8 mouse cellular contexts compared by ENCODE assay signal in the genomic region with DNA sequence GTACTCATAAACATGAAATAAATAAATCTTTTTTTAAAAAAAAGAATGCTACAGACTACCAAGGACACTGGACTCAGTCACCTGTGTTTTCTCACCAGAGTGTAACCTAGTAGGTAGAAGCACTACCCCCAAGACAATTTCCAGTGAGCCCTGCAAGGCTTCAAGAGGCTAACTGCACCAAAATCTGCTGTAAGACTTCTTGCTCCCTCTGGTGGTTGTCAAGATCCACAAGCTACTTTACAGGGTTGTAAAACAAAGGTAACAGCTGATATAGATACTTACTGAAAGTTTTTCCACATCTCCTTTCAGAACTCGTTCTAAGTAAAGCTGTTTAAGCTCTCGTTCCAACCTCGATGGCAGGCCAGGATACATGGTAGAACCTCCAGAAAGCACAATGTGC. TPM values are rescaled to one million over a fixed set of nuclear protein-coding genes. Genes with fewer than 3 reads are reported as not detected.
DNase-seq lines count a peak whose midpoint lies in the region; ATAC-seq and TF ChIP-seq lines count a peak whose summit lies in the region.

No protein-coding gene starts in this region.

- in situ Hi-C loops in Patski (cut with MboI; ENCODE audit: low pct_unique_long_range_greater_than_20kb), result loop anchor here (5.0 kb wide), 2 partner anchors 150 to 240 kb away; a partner anchor contains a TSS

- H3K9ac ChIP-seq in hindbrain, embryonic 15.5 days, result no peak overlapping the region
- no peak overlapping the region for H3K9ac ChIP-seq in hindbrain, embryonic 12.5 days

- no peaks in the 10 kb centered on the region for H3K27me3 ChIP-seq in hindbrain, embryonic 15.5 days
- H3K27me3 ChIP-seq in hindbrain, embryonic 12.5 days, result no peaks in the 10 kb centered on the region
- H3K27me3 ChIP-seq in Patski, result no peaks in the 10 kb centered on the region
- H3K27me3 ChIP-seq in splenic B cell, adult 2 months (ENCODE audit: control insufficient read depth, insufficient read depth, low read length, poor library complexity, severe bottlenecking), result no peaks in the 10 kb centered on the region

- CTCF ChIA-PET in Patski (lab: Charles Lee), result interaction anchor here (0.7 to 3.6 kb wide), 14 partner anchors 13 to 248 kb away, joined by 3 to 31 read pairs (median 4); no protein-coding TSS in a partner anchor

- peak; percentile 73 for TF ChIP-seq CTCF in Patski (IDR thresholded peaks at IDR 0.05)

- POLR2A ChIA-PET in Patski (lab: Charles Lee), result interaction anchor here (1.3 kb wide), 1 partner anchor 10 kb away, joined by 3 read pairs; no protein-coding TSS in a partner anchor

- no peak overlapping the region for H3K27ac ChIP-seq in hindbrain, embryonic 15.5 days (replicated peaks)
- H3K27ac ChIP-seq in hindbrain, embryonic 12.5 days, result no peak overlapping the region

- H3K4me1 ChIP-seq in hindbrain, embryonic 15.5 days (replicated peaks), result no peaks in the 10 kb centered on the region
- H3K4me1 ChIP-seq in hindbrain, embryonic 12.5 days, result no peaks in the 10 kb centered on the region

- H3K4me3 ChIP-seq in hindbrain, embryonic 15.5 days, result no peak overlapping the region
- H3K4me3 ChIP-seq in hindbrain, embryonic 12.5 days, result no peak overlapping the region

- DNase-seq in A20 (ENCODE audit: low read depth, low spot score) (peak; percentile 49), Patski (ENCODE audit: low read depth, low spot score) (no peak)
- peak; percentile 39 for DNase-seq in embryo, embryonic 9.5 days (ENCODE audit: extremely low spot score)
- DNase-seq in kidney, postnatal 36 days, result peak; percentile 36 to 53
- DNase-seq in splenic B cell, adult 2 months (ENCODE audit: low read depth, low spot score), result peak; percentile 63
- no peak for DNase-seq in testis, postnatal 14 days (ENCODE audit: low spot score)

- no peaks in the 10 kb centered on the region for H3K9me3 ChIP-seq in hindbrain, embryonic 15.5 days
- no peaks in the 10 kb centered on the region for H3K9me3 ChIP-seq in hindbrain, embryonic 12.5 days (replicated peaks)

- H3K4me2 ChIP-seq in hindbrain, embryonic 15.5 days, result no peak overlapping the region
- no peak overlapping the region for H3K4me2 ChIP-seq in hindbrain, embryonic 12.5 days (replicated peaks)

- H3K36me3 ChIP-seq in hindbrain, embryonic 15.5 days, result peaks cover 38% of the 10 kb centered on the region
- peaks cover 58% of the 10 kb centered on the region for H3K36me3 ChIP-seq in hindbrain, embryonic 12.5 days
- H3K36me3 ChIP-seq in splenic B cell, adult 2 months (ENCODE audit: control insufficient read depth, insufficient read depth, low read length, poor library complexity, severe bottlenecking), result peaks cover 22% of the 10 kb centered on the region

- peak; percentile 43; the same call in 1 of the 2 replicates for ATAC-seq in hindbrain, embryonic 15.5 days (ENCODE audit: low FRiP score, low read depth)
- no peak for ATAC-seq in hindbrain, embryonic 12.5 days (ENCODE audit: low FRiP score)
- no peak for ATAC-seq in Patski

- WGBS in hindbrain, embryonic 15.5 days, result 86% methylated on average over 3 of the region's 3 CpGs
- WGBS in hindbrain, embryonic 12.5 days, result 85% methylated on average over 3 of the region's 3 CpGs

RNA-seq across cellular contexts. Expression of a gene that starts 40.5 kb away (rescaled TPM):
- polyA plus RNA-seq in hindbrain, embryonic 15.5 days (2015; fragmentation: Nextera tagmentation; extraction: Ambion mirVana), result 151 and 156 TPM in 2 replicates
- 153 and 160 TPM in 2 replicates for polyA plus RNA-seq in hindbrain, embryonic 12.5 days (2016; fragmentation: Nextera tagmentation; extraction: Ambion mirVana)
- polyA plus RNA-seq in Patski (2021), result 152 TPM

Comparison
In these comparisons a context has a peak if more than half of its experiments do, and no peak if none do; other contexts are left out.
1. DNase-seq: peak in A20 (single experiment), embryo, embryonic 9.5 days (single experiment), kidney, postnatal 36 days (2 of 2) and splenic B cell, adult 2 months (single experiment); none in Patski (single experiment) and testis, postnatal 14 days (single experiment).